Mouse (Mus musculus): Measurements from ENCODE around the gene Cluap1. TPM values are rescaled to one million over a fixed set of nuclear protein-coding genes. Genes with fewer than 3 reads are reported as not detected.
A peak's percentile ranks its signal among the peaks of the same experiment; 100 is the strongest.

Cluap1 gene
- polyA plus RNA-seq, 1 experiment = 10.1 TPM

GRCm38 (mm10) chr16:3983146-3983700 is 74.6 kb downstream of the Cluap1 start:
- Histone ChIP-seq H3ac (ENCODE audit: control insufficient read depth, insufficient read length) (no peak overlapping the region), H3K4me3 (no peak overlapping the region), H3K36me3 (ENCODE audit: control insufficient read depth, insufficient read depth) (peaks cover 27% of the 10 kb centered on the region), H3K27me3 (ENCODE audit: control insufficient read depth, insufficient read depth, insufficient read length) (no peaks in the 10 kb centered on the region), H3K4me2 (ENCODE audit: low read depth) (no peak overlapping the region), H3K79me2 (ENCODE audit: control insufficient read depth, insufficient read depth) (no peaks in the 10 kb centered on the region)
- TF ChIP-seq USF1 (IDR thresholded peaks at IDR 0.05; ENCODE audit: low read depth) = no peak
- TF ChIP-seq POLR2AphosphoS2 (IDR thresholded peaks at IDR 0.05; ENCODE audit: insufficient read length, low read depth) = no peak
- peak in 1 of 3 experiments; percentile 9 for TF ChIP-seq MYOD1 (IDR thresholded peaks at IDR 0.05; ENCODE audit: control insufficient read depth in 1 of 3, insufficient read length in 2 of 3, low read depth in 2 of 3)
- no peak for TF ChIP-seq E2F4 (IDR thresholded peaks at IDR 0.05; ENCODE audit: insufficient read depth)
- TF ChIP-seq MYOG (IDR thresholded peaks at IDR 0.05; ENCODE audit: control insufficient read depth in 1 of 3, insufficient read depth in 1 of 3, insufficient read length in 2 of 3, low read depth in 2 of 3) = peak in 1 of 3 experiments; percentile 16

- H3K4me3 ChIP-seq = no peak overlapping the region
Observed at GRCm38 (mm10) chr16:3988410-3988809, 79.8 kb downstream of the Cluap1 start.

More at GRCm38 (mm10) chr16:3988410-3988809, 79.8 kb downstream of the Cluap1 start:
- H3K79me2 ChIP-seq (ENCODE audit: control insufficient read depth, insufficient read depth) = no peaks in the 10 kb centered on the region
- H3K4me2 ChIP-seq (ENCODE audit: low read depth) = no peak overlapping the region
- no peak for TF ChIP-seq TCF12 (IDR thresholded peaks at IDR 0.05; ENCODE audit: insufficient read depth, poor library complexity, severe bottlenecking)
- no peak for TF ChIP-seq MYOG (IDR thresholded peaks at IDR 0.05; ENCODE audit: control insufficient read depth in 1 of 3, insufficient read depth in 1 of 3, insufficient read length in 2 of 3, low read depth in 2 of 3)
- TF ChIP-seq USF1 (IDR thresholded peaks at IDR 0.05; ENCODE audit: low read depth) = no peak
- peaks cover 42% of the 10 kb centered on the region for H3K36me3 ChIP-seq (ENCODE audit: control insufficient read depth, insufficient read depth)
- H3K27me3 ChIP-seq (ENCODE audit: control insufficient read depth, insufficient read depth, insufficient read length) = no peaks in the 10 kb centered on the region
- H3ac ChIP-seq (ENCODE audit: control insufficient read depth, insufficient read length) = no peak overlapping the region

Other genes with a start within 250 kb of the Cluap1 start
- not detected for gene Mefv, start 190.7 kb upstream of the Cluap1 start, polyA plus RNA-seq (2012; fragmentation: generic; extraction: Trizol)
- gene Zfp263, start 164.7 kb upstream of the Cluap1 start, polyA plus RNA-seq (2012; fragmentation: generic; extraction: Trizol) = 0.01 TPM
- not detected for gene Olfr15, start 77.9 kb upstream of the Cluap1 start, polyA plus RNA-seq (2012; fragmentation: generic; extraction: Trizol)
- 0.70 TPM for gene Zfp174, start 61.5 kb upstream of the Cluap1 start, polyA plus RNA-seq (2012; fragmentation: generic; extraction: Trizol)
- gene Naa60, start 36.4 kb upstream of the Cluap1 start, polyA plus RNA-seq (2012; fragmentation: generic; extraction: Trizol) = 31.2 TPM
- gene Zfp597, start 24.2 kb upstream of the Cluap1 start, polyA plus RNA-seq (2012; fragmentation: generic; extraction: Trizol) = 1.7 TPM
- gene Gm20695, start 24.2 kb upstream of the Cluap1 start, polyA plus RNA-seq (2012; fragmentation: generic; extraction: Trizol) = 0.18 TPM
- 3.5 TPM for gene 1700037C18Rik, start 112 bp upstream of the Cluap1 start, polyA plus RNA-seq (2012; fragmentation: generic; extraction: Trizol)
- gene Nlrc3, start 67.8 kb downstream of the Cluap1 start, polyA plus RNA-seq (2012; fragmentation: generic; extraction: Trizol) = 1.3 TPM
- gene Slx4, start 95.0 kb downstream of the Cluap1 start, polyA plus RNA-seq (2012; fragmentation: generic; extraction: Trizol) = 11.9 TPM
- gene Dnase1, start 128.1 kb downstream of the Cluap1 start, polyA plus RNA-seq (2012; fragmentation: generic; extraction: Trizol) = 0.89 TPM
- gene Trap1, start 169.0 kb downstream of the Cluap1 start, polyA plus RNA-seq (2012; fragmentation: generic; extraction: Trizol) = 103 TPM

Data from myocyte (in vitro differentiated cells).